Mouse (Mus musculus) kidney, postnatal 0 days (tissue): ENCODE results near the gene Mroh2a. TPM values are rescaled to one million over a fixed set of nuclear protein-coding genes. Genes with fewer than 3 reads are reported as not detected.
A peak's percentile ranks its signal among the peaks of the same experiment; 100 is the strongest.

Source experiments
- ATAC-seq: fragments of 200-750 bp; cut with Nextera tagmentation; replicated peaks from 2 replicates; pipeline ENCODE4 v1.8.0; 2017; ENCODE audit warnings: low read depth, moderate number of reproducible peaks, moderate TSS enrichment, moderate library complexity; ENCODE audit not compliant: low FRiP score
- DNase-seq: peaks from one replicate; pipeline ENCODE4 v3.0.0-alpha.2; 2016; ENCODE audit warnings: low spot score
- H3K27ac ChIP-seq: fragments of 300-500 bp; sonication (generic); 2 replicates; pipeline ENCODE4 v1.5.1; 2014; ENCODE audit warnings: mild to moderate bottlenecking
- H3K27me3 ChIP-seq: fragments of 300-500 bp; sonication (generic); 2 replicates; pipeline ENCODE4 v1.6.1; 2014; ENCODE audit warnings: low read length, mixed read lengths; ENCODE audit not compliant: insufficient read depth
- H3K36me3 ChIP-seq: fragments of 300-500 bp; sonication (generic); 2 replicates; pipeline ENCODE4 v1.6.1; 2014; ENCODE audit warnings: low read length, mixed read lengths; ENCODE audit not compliant: insufficient read depth
- H3K4me1 ChIP-seq: fragments of 300-500 bp; sonication (generic); replicated peaks from 2 replicates; pipeline ENCODE4 v1.6.1; 2014; ENCODE audit warnings: antibody characterized with exemption, low read length, mixed read lengths; ENCODE audit not compliant: insufficient read depth
- H3K4me2 ChIP-seq: fragments of 300-500 bp; sonication (generic); 2 replicates; pipeline ENCODE4 v1.6.1; 2014; ENCODE audit warnings: mild to moderate bottlenecking, low read length, moderate library complexity, mixed read lengths
- H3K4me3 ChIP-seq: fragments of 300-500 bp; sonication (generic); replicated peaks from 2 replicates; pipeline ENCODE4 v1.5.1; 2014; ENCODE audit warnings: low read depth, low read length
- H3K9ac ChIP-seq: fragments of 300-500 bp; sonication (generic); 2 replicates; pipeline ENCODE4 v1.6.1; 2014; ENCODE audit warnings: low read depth, low read length
- H3K9me3 ChIP-seq: fragments of 300-500 bp; sonication (generic); replicated peaks from 2 replicates; pipeline ENCODE4 v1.6.1; 2016; ENCODE audit warnings: low read length, inconsistent platforms, mixed read lengths
- CTCF ChIP-seq: IDR thresholded peaks from 2 replicates; pipeline ENCODE4 v1.5.1; 2016; ENCODE audit warnings: antibody characterized with exemption, low read depth, mild to moderate bottlenecking, moderate library complexity
- WGBS: fragments of 180-500 bp; shearing (Covaris S2); extraction: QIAGEN DNeasy Blood & Tissue Kit; methylation state at CpG from one replicate; pipeline ENCODE4 v1.1.7; 2014; 5-methylcytosine and 5-hydroxymethylcytosine counted together
- polyA plus RNA-seq: library from polyadenylated mRNA; unstranded; fragments of >200 nt; fragmentation: Nextera tagmentation; extraction: Ambion mirVana; gene quantifications from 2 replicates; pipeline ENCODE4 v1.2.1, GENCODE M21; 2015

Mroh2a gene
- polyA plus RNA-seq, 1 experiment from 2014 or later = 0.66 TPM

- TF ChIP-seq CTCF = no peak
- Histone ChIP-seq H3K4me1 (no peaks in the 10 kb centered on the region), H3K4me3 (no peak overlapping the region), H3K36me3 (no peaks in the 10 kb centered on the region), H3K4me2 (no peak overlapping the region), H3K27ac (no peak overlapping the region), H3K9ac (no peak overlapping the region), H3K9me3 (0 out of 2 replicates have a peak, but pooled peaks cover 22% of the 10 kb centered on the region), H3K27me3 (no peaks in the 10 kb centered on the region)
- DNase-seq (no peak), ATAC-seq (0 out of 2 replicates have a peak, but pooled peaks have one; percentile 3)
- WGBS = 72% methylated on average over 13 of the region's 13 CpGs
Observed at GRCm38 (mm10) chr1:88286887-88287696, 60.3 kb downstream of the Mroh2a start.

- DNase-seq = peak; percentile 85
- ATAC-seq = no peak
- TF ChIP-seq CTCF = peak; percentile 97
- Histone ChIP-seq H3K36me3 (no peaks in the 10 kb centered on the region), H3K27me3 (no peaks in the 10 kb centered on the region), H3K9ac (no peak overlapping the region), H3K9me3 (0 out of 2 replicates have a peak, but pooled peaks cover 22% of the 10 kb centered on the region), H3K4me3 (no peak overlapping the region), H3K4me2 (no peak overlapping the region), H3K4me1 (no peaks in the 10 kb centered on the region), H3K27ac (no peak overlapping the region)
- WGBS = 36% methylated on average over 5 of the region's 5 CpGs
Observed at GRCm38 (mm10) chr1:88287697-88287980, 60.9 kb downstream of the Mroh2a start.

GRCm38 (mm10) chr1:88288056-88288788 lies 61.4 kb downstream of the Mroh2a start:
- no peaks in the 10 kb centered on the region for H3K27me3 ChIP-seq
- 38% methylated on average over 3 of the region's 3 CpGs for WGBS
- 0 out of 2 replicates have a peak, but pooled peaks cover 22% of the 10 kb centered on the region for H3K9me3 ChIP-seq
- no peak overlapping the region for H3K9ac ChIP-seq
- H3K27ac ChIP-seq = no peak overlapping the region
- TF ChIP-seq CTCF = no peak
- H3K4me3 ChIP-seq = no peak overlapping the region
- no peaks in the 10 kb centered on the region for H3K4me1 ChIP-seq
- H3K4me2 ChIP-seq = no peak overlapping the region
- DNase-seq = no peak
- H3K36me3 ChIP-seq = no peaks in the 10 kb centered on the region
- ATAC-seq = no peak

GRCm38 (mm10) chr1:88288789-88289127 lies 62.0 kb downstream of the Mroh2a start:
- Histone ChIP-seq H3K4me2 (no peak overlapping the region), H3K4me3 (no peak overlapping the region), H3K36me3 (no peaks in the 10 kb centered on the region), H3K9me3 (0 out of 2 replicates have a peak, but pooled peaks cover 20% of the 10 kb centered on the region), H3K9ac (no peak overlapping the region), H3K4me1 (no peaks in the 10 kb centered on the region), H3K27ac (no peak overlapping the region), H3K27me3 (no peaks in the 10 kb centered on the region)
- DNase-seq = no peak
- WGBS = 76% methylated on average over 3 of the region's 3 CpGs
- ATAC-seq = no peak
- TF ChIP-seq CTCF = no peak

GRCm38 (mm10) chr1:88289152-88289551 lies 62.4 kb downstream of the Mroh2a start:
- no peak overlapping the region for H3K9ac ChIP-seq
- H3K36me3 ChIP-seq = no peaks in the 10 kb centered on the region
- 46% methylated on average over 2 of the region's 2 CpGs for WGBS
- no peaks in the 10 kb centered on the region for H3K27me3 ChIP-seq
- no peak overlapping the region for H3K4me3 ChIP-seq
- ATAC-seq = no peak
- H3K27ac ChIP-seq = no peak overlapping the region
- H3K9me3 ChIP-seq = 0 out of 2 replicates have a peak, but pooled peaks cover 20% of the 10 kb centered on the region
- no peaks in the 10 kb centered on the region for H3K4me1 ChIP-seq
- no peak overlapping the region for H3K4me2 ChIP-seq
- no peak for DNase-seq
- no peak for TF ChIP-seq CTCF

GRCm38 (mm10) chr1:88289917-88290316 lies 63.1 kb downstream of the Mroh2a start:
- DNase-seq = peak; percentile 67
- WGBS = 37% methylated on average over 4 of the region's 4 CpGs
- H3K27ac ChIP-seq = no peak overlapping the region
- 0 out of 2 replicates have a peak, but pooled peaks cover 20% of the 10 kb centered on the region for H3K9me3 ChIP-seq
- no peak overlapping the region for H3K9ac ChIP-seq
- H3K4me1 ChIP-seq = no peaks in the 10 kb centered on the region
- H3K4me3 ChIP-seq = no peak overlapping the region
- no peak for ATAC-seq
- no peak overlapping the region for H3K4me2 ChIP-seq
- no peaks in the 10 kb centered on the region for H3K27me3 ChIP-seq
- TF ChIP-seq CTCF = peak; percentile 71
- no peaks in the 10 kb centered on the region for H3K36me3 ChIP-seq
